Mouse (Mus musculus) bone marrow macrophage, adult 2 months (primary cell): ENCODE measurements around the gene Gm20388.

ENCODE experiments used
- CTCF ChIP-seq: IDR thresholded peaks from 2 replicates; pipeline ENCODE4 v1.5.1; 2012; ENCODE audit warnings: low read depth, mild to moderate bottlenecking, low read length, moderate library complexity
- POLR2A ChIP-seq: IDR thresholded peaks from 2 replicates; pipeline ENCODE4 v1.6.1; 2012; ENCODE audit warnings: mild to moderate bottlenecking, low read depth, low read length, borderline replicate concordance

DNA sequence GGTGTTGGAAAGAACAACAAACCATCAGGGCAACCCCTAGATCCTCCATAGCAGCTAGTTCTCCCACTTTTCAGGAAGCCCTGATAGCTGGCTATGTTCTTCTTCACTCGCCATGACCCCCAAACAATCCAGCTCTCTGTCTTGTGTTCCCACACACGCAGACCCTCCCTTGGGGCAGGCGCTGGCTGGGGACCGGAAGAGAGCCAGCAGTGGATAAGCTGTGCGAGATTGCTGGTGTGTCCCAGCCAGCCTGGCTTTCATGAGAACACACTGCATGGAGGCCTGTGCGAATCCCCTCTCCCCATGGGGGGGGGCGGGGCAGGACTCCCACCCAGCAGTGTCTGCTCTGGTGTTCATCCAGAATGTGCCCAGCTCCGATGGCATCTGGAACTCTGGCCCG is 1278.4 kb downstream of the Gm20388 start:
- TF ChIP-seq POLR2A (no peak), CTCF (no peak)
